Mouse (Mus musculus) heart, postnatal 0 days (tissue): Measurements from ENCODE around the gene Asgr2. TPM values are rescaled to one million over a fixed set of nuclear protein-coding genes. Genes with fewer than 3 reads are reported as not detected.

ENCODE experiments used
- ATAC-seq: fragments of 200-750 bp; cut with Nextera tagmentation; 2 replicates; pipeline ENCODE4 v1.8.0; 2017; ENCODE audit warnings: low read depth, moderate number of reproducible peaks, moderate library complexity; ENCODE audit not compliant: insufficient read depth
- DNase-seq: peaks from one replicate; pipeline ENCODE4 v3.0.0-alpha.2; 2016; ENCODE audit warnings: low spot score
- H3K27ac ChIP-seq: fragments of 300-500 bp; sonication (generic); 2 replicates; pipeline ENCODE4 v1.5.1; 2014; ENCODE audit warnings: low read depth, mild to moderate bottlenecking
- H3K27me3 ChIP-seq: fragments of 300-500 bp; sonication (generic); 2 replicates; pipeline ENCODE4 v1.6.1; 2014; ENCODE audit warnings: low read length, mixed read lengths; ENCODE audit not compliant: control insufficient read depth, insufficient read depth
- H3K36me3 ChIP-seq: fragments of 300-500 bp; sonication (generic); replicated peaks from 2 replicates; pipeline ENCODE4 v1.6.1; 2014; ENCODE audit warnings: low read length, mixed read lengths; ENCODE audit not compliant: control insufficient read depth, insufficient read depth
- H3K4me1 ChIP-seq: fragments of 300-500 bp; sonication (generic); 2 replicates; pipeline ENCODE4 v1.6.1; 2014; ENCODE audit warnings: antibody characterized with exemption; ENCODE audit not compliant: control insufficient read depth, insufficient read depth
- H3K4me2 ChIP-seq: fragments of 300-500 bp; sonication (generic); 2 replicates; pipeline ENCODE4 v1.6.1; 2014; ENCODE audit warnings: low read depth, mild to moderate bottlenecking, low read length, moderate library complexity
- H3K4me3 ChIP-seq: fragments of 300-500 bp; sonication (generic); 2 replicates; pipeline ENCODE4 v1.5.1; 2014; ENCODE audit warnings: low read depth, low read length
- H3K9ac ChIP-seq: fragments of 300-500 bp; sonication (generic); replicated peaks from 2 replicates; pipeline ENCODE4 v1.6.1; 2014; ENCODE audit warnings: low read depth, low read length, mixed read lengths
- H3K9me3 ChIP-seq: fragments of 300-500 bp; sonication (generic); replicated peaks from 2 replicates; pipeline ENCODE4 v1.6.1; 2016; ENCODE audit warnings: low read length; ENCODE audit not compliant: control insufficient read depth
- CTCF ChIP-seq: IDR thresholded peaks from 2 replicates; pipeline ENCODE4 v1.5.1; 2016; ENCODE audit warnings: antibody characterized with exemption, control low read depth, low read depth
- EP300 ChIP-seq: IDR thresholded peaks from 2 replicates; pipeline ENCODE4 v1.6.1; 2016; ENCODE audit warnings: antibody characterized with exemption, low read depth
- WGBS: fragments of 180-500 bp; shearing (Covaris S2); extraction: QIAGEN DNeasy Blood & Tissue Kit; methylation state at CpG from one replicate; pipeline ENCODE4 v1.1.7; 2014; 5-methylcytosine and 5-hydroxymethylcytosine counted together
- polyA plus RNA-seq: library from polyadenylated mRNA; unstranded; fragments of >200 nt; fragmentation: Nextera tagmentation; extraction: Ambion mirVana; gene quantifications from 2 replicates; pipeline ENCODE4 v1.2.1, GENCODE M21; 2015
- total RNA-seq: library from RNA; depleted of rRNA; stranded (reverse); fragments of >200 nt; gene quantifications from 2 replicates; pipeline ENCODE4 v1.2.3, GENCODE M21; 2014; ENCODE audit warnings: low replicate concordance; rRNA removed

Asgr2 gene
- total RNA-seq, result not detected in 2 replicates
- not detected in 2 replicates for polyA plus RNA-seq

GRCm38 (mm10) chr11:70091986-70092783 lies at the start of gene Asgr2:
Gene Asgr2 (plus strand): TSS chr11:70092644.
- no peak for TF ChIP-seq EP300
- no peak for TF ChIP-seq CTCF
- no peak within 1 kb of the TSS for H3K9ac ChIP-seq
- WGBS, result 65% methylated on average over 12 of the region's 12 CpGs

GRCm38 (mm10) chr11:70043665-70044064 lies 48.8 kb upstream of the Asgr2 start:
- Histone ChIP-seq H3K27me3 (no peaks in the 10 kb centered on the region), H3K9me3 (no peaks in the 10 kb centered on the region), H3K4me2 (no peak overlapping the region), H3K4me1 (no peaks in the 10 kb centered on the region), H3K9ac (no peak overlapping the region), H3K4me3 (no peak overlapping the region), H3K36me3 (no peaks in the 10 kb centered on the region), H3K27ac (no peak overlapping the region)
- WGBS, result 83% methylated on average over 7 of the region's 7 CpGs
- TF ChIP-seq CTCF (no peak), EP300 (no peak)
- DNase-seq (no peak), ATAC-seq (no peak)

More at GRCm38 (mm10) chr11:70091986-70092783, at the start of gene Asgr2:
- no peaks in the 10 kb centered on the region for H3K27me3 ChIP-seq
- H3K4me2 ChIP-seq, result no peak within 1 kb of the TSS
- no peaks in the 10 kb centered on the region for H3K9me3 ChIP-seq
- no peak within 1 kb of the TSS for H3K27ac ChIP-seq
- H3K4me3 ChIP-seq, result no peak within 1 kb of the TSS
- no peak for DNase-seq
- no peaks in the 10 kb centered on the region for H3K36me3 ChIP-seq
- no peaks in the 10 kb centered on the region for H3K4me1 ChIP-seq
- ATAC-seq, result no peak

- ATAC-seq (no peak), DNase-seq (no peak)
- no peak overlapping the region for H3K4me2 ChIP-seq
- no peaks in the 10 kb centered on the region for H3K9me3 ChIP-seq
- no peak overlapping the region for H3K27ac ChIP-seq
- H3K4me1 ChIP-seq, result no peaks in the 10 kb centered on the region
- no peak overlapping the region for H3K9ac ChIP-seq
- H3K27me3 ChIP-seq, result no peaks in the 10 kb centered on the region
- 51% methylated on average over 9 of the region's 9 CpGs for WGBS
- no peaks in the 10 kb centered on the region for H3K36me3 ChIP-seq
- no peak for TF ChIP-seq EP300
- TF ChIP-seq CTCF, result no peak
- H3K4me3 ChIP-seq, result no peak overlapping the region
These were observed 47.0 kb upstream of the Asgr2 start for GRCm38 (mm10) chr11:70045435-70045834.

- H3K36me3 ChIP-seq, result no peaks in the 10 kb centered on the region
- no peak for ATAC-seq
- no peak overlapping the region for H3K4me3 ChIP-seq
- no peaks in the 10 kb centered on the region for H3K4me1 ChIP-seq
- no peak overlapping the region for H3K9ac ChIP-seq
- WGBS, result 73% methylated on average over 6 of the region's 6 CpGs
- TF ChIP-seq EP300 (no peak), CTCF (no peak)
- H3K27ac ChIP-seq, result no peak overlapping the region
- no peak overlapping the region for H3K4me2 ChIP-seq
- no peaks in the 10 kb centered on the region for H3K9me3 ChIP-seq
- H3K27me3 ChIP-seq, result no peaks in the 10 kb centered on the region
- no peak for DNase-seq
These were observed 43.1 kb upstream of the Asgr2 start for GRCm38 (mm10) chr11:70049366-70049765.

GRCm38 (mm10) chr11:70049816-70050215 lies 42.6 kb upstream of the Asgr2 start:
- WGBS, result 48% methylated on average over 10 of the region's 10 CpGs
- Histone ChIP-seq H3K9me3 (no peaks in the 10 kb centered on the region), H3K9ac (no peak overlapping the region), H3K36me3 (no peaks in the 10 kb centered on the region), H3K27ac (no peak overlapping the region), H3K4me3 (no peak overlapping the region), H3K4me2 (no peak overlapping the region), H3K4me1 (no peaks in the 10 kb centered on the region), H3K27me3 (no peaks in the 10 kb centered on the region)
- no peak for ATAC-seq
- DNase-seq, result no peak
- TF ChIP-seq CTCF (no peak), EP300 (no peak)
